In genomic region chr2:68194444-68194843, GRCm38 (mm10) we compare ENCODE assay signal across 27 mouse cellular contexts.
"Had no signal": no experiment of that assay in that cellular context is flagged by ENCODE, and none has a peak within 500 bp of the region (broad histone marks: within the 10 kb centered on the region; RNA-seq: fewer than 3 reads in every experiment).

No protein-coding gene starts in this region.

- H3K36me3 ChIP-seq: heart, embryonic 10.5 days; heart, embryonic 12.5 days; hindbrain, embryonic 10.5 days; hindbrain, embryonic 13.5 days; hindbrain, embryonic 15.5 days; kidney, embryonic 15.5 days; limb, embryonic 12.5 days; limb, embryonic 15.5 days; liver, embryonic 12.5 days had no signal

- ATAC-seq: hindbrain, postnatal 0 days; intestine, embryonic 16.5 days; liver, embryonic 12.5 days had no signal

- H3K4me1 ChIP-seq: heart, embryonic 10.5 days; heart, embryonic 12.5 days; hindbrain, embryonic 10.5 days; hindbrain, embryonic 13.5 days; hindbrain, embryonic 15.5 days; kidney, embryonic 15.5 days; limb, embryonic 12.5 days; limb, embryonic 15.5 days; liver, embryonic 12.5 days had no signal

- DNase-seq: gastrocnemius, adult 2 months; gastrocnemius, postnatal 10 days; gastrocnemius, postnatal 25 days; heart, adult 2 months; heart, postnatal 10 days; heart, postnatal 4 days; kidney, adult 11 months; kidney, adult 2 months; kidney, adult 9 months; kidney, postnatal 14 days; kidney, postnatal 36 days; layer of hippocampus, adult 9-11 months; layer of hippocampus, postnatal 36 days; left cerebral cortex, postnatal 4 days had no signal

- H3K9ac ChIP-seq: heart, embryonic 12.5 days; hindbrain, embryonic 13.5 days; hindbrain, embryonic 15.5 days; kidney, embryonic 15.5 days; limb, embryonic 12.5 days; limb, embryonic 15.5 days; liver, embryonic 12.5 days; liver, embryonic 14.5 days had no signal

- H3K4me2 ChIP-seq: heart, embryonic 12.5 days; hindbrain, embryonic 13.5 days; hindbrain, embryonic 15.5 days; kidney, embryonic 15.5 days; limb, embryonic 12.5 days; limb, embryonic 15.5 days; liver, embryonic 12.5 days had no signal

- H3K27ac ChIP-seq: gastrocnemius, adult 2 months; heart, adult 2 months; heart, embryonic 10.5 days; hindbrain, embryonic 10.5 days; hindbrain, embryonic 13.5 days; hindbrain, embryonic 15.5 days; hindbrain, postnatal 0 days; kidney, embryonic 15.5 days; kidney, postnatal 0 days; limb, embryonic 12.5 days; limb, embryonic 15.5 days; liver, embryonic 12.5 days; liver, embryonic 14.5 days had no signal

- H3K9me3 ChIP-seq: heart, embryonic 10.5 days; heart, embryonic 12.5 days; hindbrain, embryonic 10.5 days; hindbrain, embryonic 13.5 days; hindbrain, embryonic 15.5 days; kidney, embryonic 15.5 days; limb, embryonic 12.5 days; limb, embryonic 15.5 days; liver, embryonic 12.5 days had no signal

- H3K4me3 ChIP-seq: gastrocnemius, adult 2 months; heart, adult 2 months; heart, embryonic 10.5 days; heart, embryonic 12.5 days; hindbrain, embryonic 10.5 days; hindbrain, embryonic 13.5 days; hindbrain, embryonic 15.5 days; kidney, embryonic 15.5 days; limb, embryonic 12.5 days; limb, embryonic 15.5 days; liver, embryonic 12.5 days had no signal

- H3K27me3 ChIP-seq: heart, embryonic 12.5 days; hindbrain, embryonic 13.5 days; hindbrain, embryonic 15.5 days; kidney, embryonic 15.5 days; limb, embryonic 12.5 days; limb, embryonic 15.5 days; liver, embryonic 12.5 days had no signal
